Mouse (Mus musculus) CD4-positive helper T cell, adult 2 months (primary cell): ENCODE data around the gene Sema4d.

Source experiments
- DNase-seq: peaks from one replicate; pipeline ENCODE4 v3.0.0-alpha.2; 2012; ENCODE audit warnings: low read depth, missing footprints, low spot score

The Sema4d gene

DNA sequence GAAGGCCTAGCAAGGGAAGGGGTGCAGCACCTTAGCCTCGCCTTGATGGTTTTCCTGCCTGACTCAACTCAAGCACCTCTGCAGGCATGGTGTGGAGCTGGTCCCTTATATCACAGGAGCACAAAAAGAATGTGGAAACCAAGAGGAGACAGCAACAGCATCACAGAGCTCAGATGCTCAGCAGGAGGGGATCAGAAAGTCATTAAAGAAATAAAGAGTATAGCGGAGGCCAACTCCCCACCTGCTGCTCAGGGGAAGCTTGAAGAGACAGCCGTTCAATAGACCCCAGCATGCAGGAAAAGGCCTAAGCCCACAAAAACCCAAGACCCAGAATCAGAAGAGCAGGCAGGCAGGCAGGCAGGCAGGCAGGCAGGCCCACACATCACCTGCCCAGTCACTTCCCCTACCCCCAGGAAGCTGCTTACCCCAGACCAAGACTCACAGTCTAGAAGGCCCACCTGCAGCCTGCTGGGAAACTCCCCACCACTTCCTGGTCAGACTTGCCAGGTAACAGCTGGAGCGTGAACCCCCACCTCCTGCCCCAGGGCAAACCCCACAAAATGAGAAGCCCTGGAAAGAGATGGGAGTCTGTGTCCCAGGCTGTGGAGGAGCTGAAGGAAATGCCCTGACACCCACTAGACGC is 39.6 kb downstream of the Sema4d start:
- DNase-seq, result peak; percentile 74

DNA sequence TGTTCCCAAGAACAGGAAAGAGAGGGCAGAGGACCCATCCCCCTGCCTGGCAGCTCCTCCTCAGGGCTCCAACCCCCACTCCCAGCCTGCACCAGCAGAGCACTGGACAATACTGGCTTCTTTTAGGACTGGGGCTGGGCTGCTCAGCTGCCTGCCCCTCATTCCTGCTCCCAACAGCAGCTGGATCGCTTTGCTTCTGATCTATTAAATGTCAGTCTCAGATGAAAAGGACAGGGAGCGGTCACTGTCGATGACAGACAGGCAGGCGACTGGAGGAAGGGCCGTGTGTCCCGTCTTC is 40.4 kb downstream of the Sema4d start:
- DNase-seq, result no peak

DNA sequence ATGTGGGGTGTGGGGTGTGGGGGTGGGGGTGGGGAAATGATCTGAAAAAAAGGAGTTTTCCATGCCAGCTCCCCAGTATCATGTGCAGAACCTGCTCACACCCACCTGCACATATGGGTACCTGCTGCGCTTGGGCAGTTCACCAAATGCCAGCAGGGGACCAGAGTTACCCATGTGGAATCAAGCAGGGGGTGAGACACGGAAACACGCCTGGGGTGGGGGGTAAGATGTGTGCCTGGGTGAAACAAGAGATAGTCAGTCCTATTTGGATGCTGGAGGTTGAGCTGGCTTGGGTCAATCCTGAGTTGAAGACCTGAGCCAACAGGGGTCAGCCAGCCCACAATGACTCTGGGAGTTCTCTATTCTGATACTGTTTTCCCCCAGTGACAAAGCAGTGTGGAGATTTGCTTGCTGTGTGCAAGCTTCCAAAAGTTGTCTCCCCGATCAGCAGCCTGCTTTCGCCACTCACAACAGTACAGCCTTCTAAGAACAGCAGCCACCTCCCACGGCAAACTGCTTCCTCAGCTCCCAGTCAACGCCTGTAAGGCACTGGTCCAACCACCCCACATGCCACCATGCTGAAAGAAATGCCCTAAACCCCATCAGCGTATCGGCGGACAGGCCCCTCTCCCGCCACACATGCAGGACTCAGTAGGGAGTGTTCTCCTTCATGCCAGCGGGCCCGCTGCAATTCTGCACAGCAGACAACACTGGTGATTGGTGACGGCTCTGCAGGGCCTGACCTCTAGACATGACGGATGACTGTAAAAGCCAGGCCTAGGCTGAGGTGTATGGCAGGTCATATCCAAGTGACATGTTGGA is 41.0 kb downstream of the Sema4d start:
- DNase-seq, result no peak

DNA sequence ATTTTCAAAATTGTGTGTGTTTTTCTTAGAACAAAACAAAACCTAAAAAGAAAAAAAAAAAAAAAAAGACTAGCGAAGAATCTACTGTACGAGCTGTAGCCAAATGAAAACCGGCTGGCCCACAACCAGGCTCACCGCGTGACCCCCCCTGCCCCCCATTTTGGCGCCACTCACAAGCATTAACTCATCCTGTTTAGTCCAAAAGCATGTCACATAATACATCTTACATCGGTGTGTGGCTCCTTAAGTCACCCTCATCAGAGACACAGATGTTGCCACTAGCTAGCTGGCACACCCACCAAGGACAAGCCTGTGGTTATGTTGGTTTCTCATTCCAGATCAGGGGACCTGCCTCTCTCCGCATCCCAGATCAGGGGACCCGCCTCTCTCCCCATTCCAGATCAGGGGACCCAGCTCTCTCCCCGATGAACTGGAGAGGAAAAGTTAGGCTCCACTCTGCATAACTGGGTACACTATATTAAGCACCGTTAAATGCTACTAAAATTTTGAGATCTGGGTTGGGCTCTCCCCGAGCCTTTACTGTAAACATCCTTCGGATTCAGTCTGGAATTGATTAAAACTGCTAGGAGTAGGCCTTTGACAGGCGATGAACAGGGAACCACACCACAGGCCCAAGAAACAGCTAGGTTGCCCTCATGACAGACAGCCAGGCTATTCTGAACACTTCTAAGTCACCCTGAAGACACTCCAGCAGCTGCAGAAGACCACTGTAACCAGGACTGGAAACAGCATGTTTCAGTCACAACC is 43.8 kb downstream of the Sema4d start:
- no peak for DNase-seq

GRCm38 (mm10) chr13:51748009-51748552 is 45.5 kb downstream of the Sema4d start:
- DNase-seq, result peak; percentile 80

- no peak for DNase-seq
Measured at GRCm38 (mm10) chr13:51747069-51747468, 46.5 kb downstream of the Sema4d start.

- DNase-seq, result no peak
Measured at GRCm38 (mm10) chr13:51745862-51746261, 47.7 kb downstream of the Sema4d start.

DNA sequence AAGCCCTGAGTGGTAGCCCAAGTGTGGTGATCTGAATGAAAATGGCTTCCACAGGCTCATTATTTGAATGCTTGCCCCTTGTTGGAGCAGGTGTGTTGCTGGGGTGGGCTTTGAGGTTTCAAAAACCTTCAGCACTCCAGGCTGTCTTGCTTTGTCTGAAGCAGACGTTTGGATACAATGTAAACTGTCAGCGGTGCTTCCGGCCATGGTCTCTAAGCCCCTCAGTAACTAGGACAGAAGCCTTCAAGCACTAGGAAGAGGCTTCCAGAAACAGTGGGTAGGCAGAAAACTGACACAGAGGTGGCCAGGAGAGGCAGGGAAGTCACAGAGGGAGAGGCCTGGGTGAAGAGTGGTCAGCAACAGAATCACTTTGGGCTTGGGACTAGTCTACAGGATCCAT is 49.7 kb downstream of the Sema4d start:
- DNase-seq, result no peak

DNA sequence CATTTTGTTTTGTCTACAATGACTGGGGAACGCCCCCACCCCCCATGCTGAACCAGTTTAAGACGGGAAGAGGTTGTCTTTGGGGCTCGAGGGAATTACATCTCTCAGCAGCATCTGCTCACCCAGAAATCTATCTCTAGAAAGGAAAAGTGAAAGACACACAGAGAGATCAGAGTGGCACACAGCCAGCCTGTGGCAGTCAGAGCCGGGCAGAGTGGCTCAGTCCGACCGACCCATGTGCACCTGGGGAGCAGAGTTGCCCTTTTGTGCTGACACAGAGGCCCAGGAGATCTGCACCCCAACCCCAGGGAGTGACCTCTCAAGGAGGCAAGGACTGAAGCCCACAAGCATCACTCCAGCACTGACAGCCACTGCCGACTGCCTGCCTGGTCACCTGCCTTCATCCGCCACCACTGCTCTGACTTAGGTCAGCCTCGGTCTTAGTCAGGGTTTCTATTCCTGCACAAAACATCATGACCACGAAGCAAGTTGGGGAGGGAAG is 50.9 kb downstream of the Sema4d start:
- DNase-seq, result peak; percentile 48

GRCm38 (mm10) chr13:51740776-51741175 is 52.8 kb downstream of the Sema4d start:
- no peak for DNase-seq

GRCm38 (mm10) chr13:51739713-51740112 is 53.8 kb downstream of the Sema4d start:
- no peak for DNase-seq

GRCm38 (mm10) chr13:51738531-51739117 is 54.9 kb downstream of the Sema4d start:
- DNase-seq, result peak; percentile 51

DNA sequence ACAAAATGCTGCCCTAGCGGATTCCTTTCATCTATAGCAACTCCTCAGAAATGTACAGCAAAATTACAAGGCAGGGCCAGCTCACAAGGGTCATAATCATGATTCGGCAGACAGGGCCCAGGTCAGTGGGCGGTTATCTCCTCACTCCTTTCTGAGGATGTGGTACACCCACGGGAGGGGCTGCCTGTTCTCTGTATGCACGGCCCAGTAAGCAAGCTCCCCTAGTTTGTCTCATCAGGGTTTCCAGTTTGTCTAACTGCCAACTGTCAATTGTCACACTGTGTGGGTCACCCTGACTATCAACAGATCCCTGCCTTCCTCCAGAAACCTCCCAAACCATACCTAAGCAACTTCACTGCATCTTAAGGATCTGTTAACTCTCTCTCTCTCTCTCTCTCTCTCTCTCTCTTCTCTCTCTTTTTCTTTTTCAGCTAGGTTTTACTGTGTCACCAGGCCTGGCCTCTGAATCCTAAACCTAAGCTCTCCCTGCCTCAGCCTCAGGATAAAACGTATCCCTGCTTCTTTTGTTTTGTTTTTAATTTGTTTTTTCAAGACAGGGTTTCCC is 55.5 kb downstream of the Sema4d start:
- peak; percentile 76 for DNase-seq

DNA sequence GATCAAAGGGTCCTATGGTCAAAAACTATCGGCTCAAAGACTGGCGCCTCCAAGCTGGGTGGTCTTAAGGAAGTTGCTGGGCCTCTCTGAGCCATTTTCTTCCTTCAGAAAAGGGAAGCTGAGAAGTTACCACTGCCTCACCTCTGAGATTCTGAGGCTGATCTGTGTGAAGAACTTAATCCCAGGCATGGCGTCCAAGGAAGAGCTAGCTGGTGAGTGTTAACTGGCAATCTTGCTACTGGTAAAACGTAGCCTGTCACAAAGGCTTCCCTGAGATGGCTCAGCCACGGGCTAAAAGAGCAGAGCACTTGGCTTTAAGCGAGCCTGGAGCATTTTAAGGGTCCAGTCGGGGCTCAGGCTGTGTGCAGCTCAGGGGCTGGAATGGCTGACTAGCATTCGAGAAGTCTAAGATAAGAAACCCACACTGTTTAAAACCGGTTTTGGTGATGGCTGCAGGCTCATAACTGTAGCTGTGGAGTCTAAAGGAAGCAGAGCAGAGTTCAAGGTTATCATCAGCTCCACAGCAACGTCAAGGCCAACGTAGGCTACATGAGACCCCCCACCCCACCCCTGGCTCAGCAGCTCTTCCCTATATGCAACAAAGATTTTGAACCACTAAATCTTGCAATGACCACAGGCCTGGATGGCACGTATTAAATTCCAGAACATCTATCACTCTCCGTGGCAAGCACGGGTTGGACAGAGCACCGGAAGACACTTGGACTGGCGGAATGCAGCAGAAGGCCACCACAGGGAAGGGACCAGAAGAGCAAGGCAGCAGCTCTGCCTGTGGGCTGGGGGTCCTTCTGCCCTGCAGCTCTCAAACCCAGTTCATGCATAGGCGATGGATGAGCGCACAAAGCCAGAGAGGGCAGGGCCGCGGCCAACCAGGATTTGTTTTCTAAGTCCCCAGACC is 56.3 kb downstream of the Sema4d start:
- no peak for DNase-seq

GRCm38 (mm10) chr13:51736007-51736911 is 57.3 kb downstream of the Sema4d start:
- peak; percentile 57 for DNase-seq

- no peak for DNase-seq
Measured at GRCm38 (mm10) chr13:51734556-51734955, 59.0 kb downstream of the Sema4d start.

DNA sequence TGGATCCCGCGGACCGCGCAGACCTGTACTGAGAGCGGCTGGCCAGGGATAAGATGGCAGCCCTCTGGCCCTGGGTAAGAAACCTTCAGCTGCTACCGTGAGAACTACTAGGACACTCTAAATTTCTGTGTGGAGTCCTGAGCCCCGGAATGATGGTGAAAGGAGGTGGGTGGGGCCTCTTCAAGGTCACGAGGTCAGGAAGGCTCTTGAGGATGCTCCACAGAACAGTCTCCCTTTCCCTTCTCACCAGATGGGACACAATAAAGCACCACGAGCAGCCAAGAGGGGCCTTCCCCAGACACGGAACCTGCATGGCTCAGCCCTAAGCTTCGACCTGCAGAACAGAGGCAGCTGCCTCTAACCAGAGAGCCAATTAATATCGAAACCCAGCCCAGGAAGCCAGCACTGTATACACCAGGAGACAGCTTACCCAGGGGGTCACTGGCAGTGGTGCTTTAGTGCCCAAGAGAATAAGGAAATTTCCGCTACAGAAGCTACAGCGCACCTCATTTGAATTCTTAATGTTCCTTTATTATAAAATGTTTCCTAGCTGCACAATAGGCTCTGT is 61.4 kb downstream of the Sema4d start:
- peak; percentile 51 for DNase-seq

DNA sequence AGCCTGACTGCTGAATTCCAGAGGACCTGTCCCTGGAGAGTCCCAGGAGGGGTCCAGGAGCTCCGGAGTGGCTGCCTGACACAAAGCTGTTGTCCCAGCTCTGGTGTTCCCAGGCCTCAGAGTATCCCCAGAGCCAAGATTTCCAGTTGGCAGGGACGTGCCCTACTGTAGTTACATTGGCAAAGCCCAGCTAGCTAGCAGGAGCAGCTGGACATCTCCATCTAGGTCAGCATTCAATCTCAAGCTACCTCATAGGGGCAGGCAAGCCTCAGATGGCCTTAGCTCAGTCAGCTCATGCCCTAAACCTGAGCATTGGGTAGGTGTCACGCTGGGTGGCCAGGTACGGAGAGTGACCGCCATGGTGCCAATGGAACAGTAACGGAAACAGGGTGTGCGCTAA is 62.1 kb downstream of the Sema4d start:
- no peak for DNase-seq

GRCm38 (mm10) chr13:51729887-51730361 is 63.6 kb downstream of the Sema4d start:
- peak; percentile 57 for DNase-seq
